Mouse (Mus musculus): ENCODE data around the gene Eaf2.

GRCm38 (mm10) chr16:36863585-36863984 is 11.2 kb downstream of the Eaf2 start:
- TF ChIP-seq POLR2A (IDR thresholded peaks at IDR 0.05; ENCODE audit: extremely low read depth, insufficient read depth, low read length) (no peak), CTCF (IDR thresholded peaks at IDR 0.05; ENCODE audit: low read depth, low read length) (no peak)
